Mouse (Mus musculus) liver, postnatal 0 days (tissue): ENCODE measurements around the gene Icmt.

ENCODE experiments used
- CTCF ChIP-seq: sonication (generic); IDR thresholded peaks from 2 replicates; pipeline ENCODE4 v1.5.1; 2016; ENCODE audit warnings: antibody characterized with exemption, low read depth
- EP300 ChIP-seq: IDR thresholded peaks from 2 replicates; pipeline ENCODE4 v1.6.1; 2016; ENCODE audit warnings: antibody characterized with exemption, low read depth, mild to moderate bottlenecking

DNA sequence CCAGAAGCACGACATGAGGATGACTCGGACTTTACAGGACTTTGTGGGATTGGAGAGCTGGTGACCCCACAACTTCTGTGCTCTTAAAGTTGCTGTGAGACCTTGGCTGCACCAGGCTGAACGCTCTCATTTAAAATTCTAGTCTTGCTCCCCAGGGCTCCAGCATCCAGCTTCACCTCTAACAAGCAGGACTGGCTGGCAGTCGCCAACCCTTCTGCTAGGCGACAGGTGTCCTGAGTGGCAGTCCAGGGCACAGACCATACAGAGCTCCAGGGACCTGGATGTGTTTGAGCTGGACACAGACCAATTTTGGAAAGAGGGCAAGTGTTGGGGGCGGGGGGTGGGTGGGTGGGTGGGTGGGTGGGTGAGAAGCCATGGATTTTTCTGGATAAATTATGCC lies 40.7 kb downstream of the Icmt start:
- TF ChIP-seq CTCF (no peak), EP300 (no peak)
